Mouse (Mus musculus) ES-Bruce4 (cell line): ENCODE results near the gene Flt3.

Experiments
- CTCF ChIP-seq: IDR thresholded peaks from one replicate; pipeline ENCODE4 v1.8.1; 2011; ENCODE audit warnings: low read depth, low read length
- POLR2A ChIP-seq: IDR thresholded peaks from one replicate; pipeline ENCODE4 v1.8.1; 2011; ENCODE audit warnings: low read length; ENCODE audit not compliant: insufficient read depth

DNA sequence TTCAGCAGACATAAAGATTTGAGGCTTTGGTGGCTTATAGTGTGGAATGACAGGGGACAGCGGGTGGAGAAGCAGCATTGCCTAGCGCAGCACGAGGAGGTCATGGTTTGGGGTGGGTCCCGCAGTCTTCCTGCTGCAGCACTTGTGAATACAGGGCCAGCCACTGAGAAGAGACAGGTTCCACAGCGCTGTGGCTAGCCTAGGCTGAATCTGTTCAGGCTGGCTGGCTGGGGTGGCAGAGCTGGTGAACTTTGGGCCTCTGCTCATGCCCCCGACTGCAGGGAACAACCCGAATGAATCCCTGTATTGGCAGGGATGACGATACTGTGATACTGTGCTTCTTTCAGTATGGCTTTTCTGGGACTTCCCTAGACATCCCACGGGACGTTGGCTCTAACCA, 56.4 kb downstream of the Flt3 start:
- TF ChIP-seq CTCF: no peak
- no peak for TF ChIP-seq POLR2A
